Mouse (Mus musculus) embryonic facial prominence, embryonic 14.5 days (tissue): ENCODE data around the gene Cyp2d40. TPM values are rescaled to one million over a fixed set of nuclear protein-coding genes. Genes with fewer than 3 reads are reported as not detected.
"Not testable (repeated sequence)": the region's sequence is repeated elsewhere in the genome, so short reads cannot be mapped to it uniquely, and the experiment has no call there.

Experiments
- ATAC-seq: fragments of 200-750 bp; cut with Nextera tagmentation; 2 replicates; pipeline ENCODE4 v1.8.0; 2017; ENCODE audit warnings: low read depth, moderate number of reproducible peaks, moderate TSS enrichment
- DNase-seq: peaks from one replicate; pipeline ENCODE4 v3.0.0-alpha.2; 2015; ENCODE audit warnings: low spot score
- H3K27ac ChIP-seq: fragments of 300-500 bp; sonication (generic); replicated peaks from 2 replicates; pipeline ENCODE4 v1.5.1; 2014; ENCODE audit warnings: low read depth, mild to moderate bottlenecking, low read length, moderate library complexity
- H3K27me3 ChIP-seq: fragments of 300-500 bp; sonication (generic); replicated peaks from 2 replicates; pipeline ENCODE4 v1.6.1; 2014; ENCODE audit warnings: low read length; ENCODE audit not compliant: control insufficient read depth, insufficient read depth
- H3K36me3 ChIP-seq: fragments of 300-500 bp; sonication (generic); 2 replicates; pipeline ENCODE4 v1.6.1; 2014; ENCODE audit warnings: low read length, mixed read lengths; ENCODE audit not compliant: control insufficient read depth, insufficient read depth
- H3K4me1 ChIP-seq: fragments of 300-500 bp; sonication (generic); 2 replicates; pipeline ENCODE4 v1.6.1; 2014; ENCODE audit warnings: antibody characterized with exemption, low read length; ENCODE audit not compliant: control insufficient read depth, insufficient read depth
- H3K4me2 ChIP-seq: fragments of 300-500 bp; sonication (generic); 2 replicates; pipeline ENCODE4 v1.6.1; 2014; ENCODE audit warnings: low read depth, mild to moderate bottlenecking, low read length, moderate library complexity, mixed read lengths
- H3K4me3 ChIP-seq: fragments of 300-500 bp; sonication (generic); 2 replicates; pipeline ENCODE4 v1.5.1; 2014; ENCODE audit warnings: low read depth, mild to moderate bottlenecking, low read length
- H3K9ac ChIP-seq: fragments of 300-500 bp; sonication (generic); 2 replicates; pipeline ENCODE4 v1.6.1; 2014; ENCODE audit warnings: low read depth, mild to moderate bottlenecking, low read length, moderate library complexity, mixed read lengths
- H3K9me3 ChIP-seq: fragments of 300-500 bp; sonication (generic); 2 replicates; pipeline ENCODE4 v1.6.1; 2016; ENCODE audit warnings: low read length; ENCODE audit not compliant: control insufficient read depth
- WGBS: fragments of 180-500 bp; shearing (Covaris S2); extraction: QIAGEN DNeasy Blood & Tissue Kit; methylation state at CpG from one replicate; pipeline ENCODE4 v1.1.7; 2014; 5-methylcytosine and 5-hydroxymethylcytosine counted together
- polyA plus RNA-seq: library from polyadenylated mRNA; unstranded; fragments of >200 nt; fragmentation: Nextera tagmentation; extraction: Ambion mirVana; gene quantifications from 2 replicates; pipeline ENCODE4 v1.2.1, GENCODE M21; 2014

The Cyp2d40 gene
- polyA plus RNA-seq, 1 experiment from 2014 or later = not detected

GRCm38 (mm10) chr15:82793454-82793853 lies 29.5 kb upstream of the Cyp2d40 start:
- ATAC-seq (no peak), DNase-seq (no peak)
- H3K4me3 ChIP-seq = no peak overlapping the region
- no peak overlapping the region for H3K9ac ChIP-seq
- no peaks in the 10 kb centered on the region for H3K9me3 ChIP-seq
- H3K36me3 ChIP-seq = no peaks in the 10 kb centered on the region
- 87% methylated on average over 1 of the region's 1 CpGs for WGBS
- no peak overlapping the region for H3K27ac ChIP-seq
- no peaks in the 10 kb centered on the region for H3K27me3 ChIP-seq
- H3K4me2 ChIP-seq = no peak overlapping the region
- H3K4me1 ChIP-seq = no peaks in the 10 kb centered on the region

GRCm38 (mm10) chr15:82792566-82792965 lies 28.6 kb upstream of the Cyp2d40 start:
- no peaks in the 10 kb centered on the region for H3K27me3 ChIP-seq
- H3K36me3 ChIP-seq = no peaks in the 10 kb centered on the region
- 91% methylated on average over 11 of the region's 11 CpGs for WGBS
- no peak for ATAC-seq
- H3K4me2 ChIP-seq = no peak overlapping the region
- no peaks in the 10 kb centered on the region for H3K9me3 ChIP-seq
- no peaks in the 10 kb centered on the region for H3K4me1 ChIP-seq
- no peak for DNase-seq
- no peak overlapping the region for H3K9ac ChIP-seq
- H3K27ac ChIP-seq = no peak overlapping the region
- H3K4me3 ChIP-seq = no peak overlapping the region

DNA sequence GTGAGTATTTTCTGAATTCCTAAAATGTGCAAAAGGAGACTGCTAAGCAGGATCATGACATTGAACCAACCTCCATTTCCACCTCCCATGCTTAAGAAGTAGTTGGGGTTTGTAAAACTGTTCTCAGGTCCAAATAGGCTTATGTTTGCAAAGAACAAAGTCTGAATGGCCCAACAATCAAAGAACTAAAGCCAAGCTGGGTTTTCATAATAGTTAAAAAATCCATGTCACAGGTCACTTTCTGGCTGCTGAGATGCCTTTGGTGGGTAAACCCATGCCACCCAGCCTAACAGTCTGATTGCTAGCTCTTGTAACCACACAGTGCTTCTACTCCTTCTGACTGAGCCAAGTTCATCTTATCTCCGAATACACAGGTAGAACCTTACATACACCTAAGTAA lies 20.6 kb upstream of the Cyp2d40 start:
- no peak for ATAC-seq
- Histone ChIP-seq H3K27ac (no peak overlapping the region), H3K27me3 (no peaks in the 10 kb centered on the region), H3K9me3 (no peaks in the 10 kb centered on the region), H3K4me2 (no peak overlapping the region), H3K4me1 (no peaks in the 10 kb centered on the region), H3K36me3 (no peaks in the 10 kb centered on the region), H3K4me3 (no peak overlapping the region), H3K9ac (no peak overlapping the region)
- no peak for DNase-seq
- WGBS = 88% methylated on average over 1 of the region's 1 CpGs

- no peak overlapping the region for H3K4me3 ChIP-seq
- WGBS = 78% methylated on average over 1 of the region's 1 CpGs
- no peaks in the 10 kb centered on the region for H3K4me1 ChIP-seq
- no peaks in the 10 kb centered on the region for H3K9me3 ChIP-seq
- no peak overlapping the region for H3K4me2 ChIP-seq
- ATAC-seq (no peak), DNase-seq (no peak)
- H3K9ac ChIP-seq = no peak overlapping the region
- H3K36me3 ChIP-seq = no peaks in the 10 kb centered on the region
- H3K27ac ChIP-seq = no peak overlapping the region
- no peaks in the 10 kb centered on the region for H3K27me3 ChIP-seq
Observed at GRCm38 (mm10) chr15:82783800-82784199, 19.8 kb upstream of the Cyp2d40 start.

DNA sequence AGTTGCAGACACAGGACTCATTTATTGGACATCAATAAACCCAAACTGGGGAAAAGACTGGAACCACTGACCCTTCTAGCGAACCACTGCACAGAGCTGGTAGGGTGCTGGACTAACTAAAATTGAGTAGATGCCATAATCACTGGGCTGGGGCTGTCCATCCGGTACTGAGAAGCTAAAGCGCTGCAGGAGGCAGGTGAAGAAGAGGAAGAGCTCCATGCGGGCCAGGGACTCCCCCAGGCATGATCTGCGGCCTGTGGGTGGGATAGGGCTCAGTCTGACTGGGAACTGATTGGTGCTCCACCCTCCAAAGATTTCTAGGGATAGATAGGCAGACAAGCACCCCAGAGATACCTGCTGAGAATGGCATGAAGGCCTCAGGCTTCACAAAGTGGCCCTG lies 13.9 kb upstream of the Cyp2d40 start:
- not testable (repeated sequence) for H3K4me3 ChIP-seq, ATAC-seq, H3K9me3 ChIP-seq, H3K27me3 ChIP-seq, H3K9ac ChIP-seq, H3K27ac ChIP-seq, H3K4me1 ChIP-seq, DNase-seq, H3K36me3 ChIP-seq, H3K4me2 ChIP-seq
- WGBS = 82% methylated on average over 5 of the region's 5 CpGs

DNA sequence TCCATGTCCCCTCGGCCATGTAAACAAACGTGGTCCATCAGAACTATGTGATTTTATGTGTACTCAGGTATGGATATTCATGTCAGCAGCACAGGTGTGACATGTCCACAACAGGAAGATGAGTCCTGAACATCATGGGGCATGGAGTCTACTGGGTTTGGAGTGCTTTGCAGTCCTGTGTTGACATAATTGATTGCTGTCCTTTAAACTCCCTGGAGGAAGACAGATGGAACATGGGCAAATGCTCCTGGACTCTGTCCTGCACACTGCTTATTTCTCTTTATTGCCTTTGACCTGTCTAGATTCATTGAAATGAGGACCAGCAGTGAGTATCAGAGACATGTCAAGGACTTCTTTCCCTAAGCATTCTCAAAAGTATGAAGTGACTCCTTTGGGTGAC lies 2.0 kb upstream of the Cyp2d40 start:
- WGBS = 84% methylated on average over 2 of the region's 2 CpGs
- no peaks in the 10 kb centered on the region for H3K9me3 ChIP-seq
- DNase-seq (no peak), ATAC-seq (no peak)
- no peak overlapping the region for H3K4me2 ChIP-seq
- H3K4me3 ChIP-seq = no peak overlapping the region
- no peak overlapping the region for H3K9ac ChIP-seq
- H3K36me3 ChIP-seq = no peaks in the 10 kb centered on the region
- no peak overlapping the region for H3K27ac ChIP-seq
- no peaks in the 10 kb centered on the region for H3K27me3 ChIP-seq
- H3K4me1 ChIP-seq = no peaks in the 10 kb centered on the region

GRCm38 (mm10) chr15:82764881-82765280 lies 898 bp upstream of the Cyp2d40 start:
- Histone ChIP-seq H3K4me1 (no peaks in the 10 kb centered on the region), H3K27ac (no peak overlapping the region), H3K4me3 (no peak overlapping the region), H3K36me3 (no peaks in the 10 kb centered on the region), H3K4me2 (no peak overlapping the region), H3K9me3 (no peaks in the 10 kb centered on the region), H3K27me3 (no peaks in the 10 kb centered on the region), H3K9ac (no peak overlapping the region)
- ATAC-seq (no peak), DNase-seq (no peak)
- WGBS = 81% methylated on average over 6 of the region's 6 CpGs

DNA sequence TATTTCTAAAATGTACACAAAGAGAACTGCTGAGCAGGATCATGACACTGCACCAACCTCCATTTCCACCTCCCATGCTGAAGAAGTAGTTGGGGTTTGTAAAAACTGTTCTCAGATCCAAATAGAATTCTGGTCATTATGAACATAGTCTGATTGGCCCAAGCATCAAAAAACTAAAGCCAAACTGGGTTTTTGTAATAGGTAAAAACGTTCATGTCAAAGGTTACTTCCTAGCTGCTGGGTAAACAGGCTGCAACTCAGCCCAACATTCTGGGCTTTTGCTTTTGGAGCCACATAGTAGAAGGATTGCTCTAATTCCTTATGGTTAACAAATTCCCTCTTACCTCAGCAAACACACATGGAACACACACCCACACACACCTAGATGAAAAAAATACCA lies 15.8 kb downstream of the Cyp2d40 start:
- no peaks in the 10 kb centered on the region for H3K4me1 ChIP-seq
- no peak for ATAC-seq
- H3K9me3 ChIP-seq = no peaks in the 10 kb centered on the region
- H3K27me3 ChIP-seq = no peaks in the 10 kb centered on the region
- no peak for DNase-seq
- 50% methylated on average over 1 of the region's 1 CpGs for WGBS
- H3K36me3 ChIP-seq = no peaks in the 10 kb centered on the region
- H3K27ac ChIP-seq = no peak overlapping the region
- no peak overlapping the region for H3K4me2 ChIP-seq
- H3K4me3 ChIP-seq = no peak overlapping the region
- H3K9ac ChIP-seq = no peak overlapping the region

GRCm38 (mm10) chr15:82747516-82747915 lies 16.5 kb downstream of the Cyp2d40 start:
- no peak for DNase-seq
- H3K4me3 ChIP-seq = no peak overlapping the region
- H3K4me2 ChIP-seq = no peak overlapping the region
- no peak overlapping the region for H3K27ac ChIP-seq
- ATAC-seq = no peak
- H3K4me1 ChIP-seq = no peaks in the 10 kb centered on the region
- H3K36me3 ChIP-seq = no peaks in the 10 kb centered on the region
- WGBS = 44% methylated on average over 1 of the region's 1 CpGs
- H3K9ac ChIP-seq = no peak overlapping the region
- no peaks in the 10 kb centered on the region for H3K27me3 ChIP-seq
- H3K9me3 ChIP-seq = no peaks in the 10 kb centered on the region
